Mouse (Mus musculus) ES-Bruce4 (cell line): ENCODE data around the gene 1700029F12Rik. TPM values are rescaled to one million over a fixed set of nuclear protein-coding genes. Genes with fewer than 3 reads are reported as not detected.
"Not testable (repeated sequence)": the region's sequence is repeated elsewhere in the genome, so short reads cannot be mapped to it uniquely, and the experiment has no call there.

Source experiments
- H3K27ac ChIP-seq: 2 replicates; pipeline ENCODE4 v1.5.1; 2012; ENCODE audit warnings: low read length, inconsistent platforms; ENCODE audit not compliant: insufficient read depth
- H3K27me3 ChIP-seq: 2 replicates; pipeline ENCODE4 v1.6.1; 2012; ENCODE audit warnings: mild to moderate bottlenecking, low read length, inconsistent platforms; ENCODE audit not compliant: control insufficient read depth, poor library complexity, insufficient read depth, severe bottlenecking
- H3K36me3 ChIP-seq: 2 replicates; pipeline ENCODE4 v1.6.1; 2012; ENCODE audit warnings: inconsistent platforms, mild to moderate bottlenecking, low read length, moderate library complexity; ENCODE audit not compliant: control insufficient read depth, poor library complexity, insufficient read depth, severe bottlenecking
- H3K4me1 ChIP-seq: one replicate; pipeline ENCODE4 v1.8.1; 2011; ENCODE audit warnings: low read length; ENCODE audit not compliant: control insufficient read depth, insufficient read depth
- H3K4me3 ChIP-seq: 2 replicates; pipeline ENCODE4 v1.5.1; 2011; ENCODE audit warnings: low read depth, mild to moderate bottlenecking, low read length
- H3K9ac ChIP-seq: 2 replicates; pipeline ENCODE4 v1.6.1; 2012; ENCODE audit warnings: low read depth, mild to moderate bottlenecking, inconsistent platforms; ENCODE audit not compliant: poor library complexity, severe bottlenecking
- H3K9me3 ChIP-seq: replicated peaks from 2 replicates; pipeline ENCODE4 v1.6.1; 2012; ENCODE audit warnings: mild to moderate bottlenecking, low read length, inconsistent platforms; ENCODE audit not compliant: control insufficient read depth, poor library complexity, insufficient read depth, severe bottlenecking
- CTCF ChIP-seq: IDR thresholded peaks from one replicate; pipeline ENCODE4 v1.8.1; 2011; ENCODE audit warnings: low read depth, low read length
- EP300 ChIP-seq: IDR thresholded peaks from 2 replicates; pipeline ENCODE4 v1.6.1; 2011; ENCODE audit warnings: low read depth, low read length; ENCODE audit not compliant: insufficient read depth
- POLR2A ChIP-seq: IDR thresholded peaks from one replicate; pipeline ENCODE4 v1.8.1; 2011; ENCODE audit warnings: low read length; ENCODE audit not compliant: insufficient read depth
- polyA plus RNA-seq: library from polyadenylated mRNA; stranded (reverse); fragments of >200 nt; gene quantifications from 2 replicates; pipeline ENCODE4 v1.2.4, GENCODE M21; 2011; ENCODE audit warnings: low read depth; ENCODE audit not compliant: missing spikeins, insufficient read depth, insufficient read length

Gene 1700029F12Rik
- polyA plus RNA-seq, 1 experiment: not detected

DNA sequence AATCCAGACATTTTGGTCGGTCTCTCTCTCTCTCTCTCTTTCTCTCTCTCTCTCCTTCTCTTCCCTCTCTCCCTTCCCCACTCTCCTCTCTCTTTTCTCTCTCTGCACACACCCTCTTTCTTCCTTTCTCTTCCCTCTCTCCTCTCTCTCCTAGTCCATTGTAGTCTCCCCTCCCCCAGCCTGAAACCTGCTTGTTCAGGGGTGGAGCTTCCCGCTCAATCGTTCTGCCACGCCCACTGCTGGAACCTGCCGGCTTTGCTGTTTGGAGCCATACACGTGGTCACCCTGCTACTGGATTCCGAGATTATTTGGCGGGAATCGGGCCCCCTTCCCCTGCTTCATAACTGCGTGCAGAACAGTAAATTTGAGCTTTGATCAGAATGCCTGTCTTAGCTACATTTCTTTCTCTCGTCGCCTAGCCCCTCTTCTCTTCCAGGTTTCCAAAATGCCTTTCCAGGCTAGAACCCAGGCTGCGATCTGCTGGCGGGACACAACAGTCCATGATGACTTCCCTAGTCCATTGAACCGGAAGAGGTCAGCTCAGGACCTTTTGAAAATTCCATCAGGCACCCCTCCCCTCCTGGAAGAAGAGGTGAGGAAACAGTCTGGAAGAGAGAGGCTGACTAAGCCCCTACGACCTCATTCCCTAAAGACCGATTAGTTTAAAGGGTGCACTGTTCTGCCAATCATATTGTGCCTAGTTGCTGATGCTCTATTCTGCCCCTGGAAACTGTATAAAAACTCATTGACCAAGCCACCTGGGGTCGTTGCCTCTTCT is 30.9 kb upstream of the 1700029F12Rik start:
- Histone ChIP-seq H3K4me3 (peak overlapping the region; percentile 63), H3K9ac (peak overlapping the region; percentile 77), H3K27ac (peak overlapping the region; percentile 82)
- 0 out of 2 replicates have a peak, but pooled peaks have one; percentile 52 for TF ChIP-seq EP300
- not testable (repeated sequence) for H3K4me1 ChIP-seq, H3K27me3 ChIP-seq, H3K36me3 ChIP-seq, H3K9me3 ChIP-seq

DNA sequence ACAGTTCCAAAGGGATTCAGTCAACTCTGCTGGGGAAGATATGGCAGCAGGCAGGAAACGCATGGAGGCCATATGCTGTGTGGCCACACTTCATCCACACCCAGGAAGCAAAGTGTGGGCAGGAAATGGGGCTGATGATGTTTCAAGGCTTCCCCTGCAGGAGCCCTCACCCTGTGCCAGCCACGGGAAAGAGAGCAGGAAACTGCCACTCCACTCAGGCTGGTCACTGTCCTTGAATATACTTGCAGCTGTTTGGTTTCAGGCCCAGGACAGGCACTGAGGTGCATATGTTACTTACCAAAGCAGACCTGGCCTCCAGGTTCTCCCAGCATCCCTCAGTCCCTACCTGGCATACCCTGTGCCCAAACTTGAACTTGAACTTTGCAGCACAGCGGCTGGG is 30.3 kb upstream of the 1700029F12Rik start:
- H3K27ac ChIP-seq: peak overlapping the region; percentile 82
- TF ChIP-seq CTCF (no peak), EP300 (no peak), POLR2A (no peak)
- H3K9ac ChIP-seq: peak overlapping the region; percentile 7
- peak overlapping the region; percentile 63 for H3K4me3 ChIP-seq
- H3K4me1 ChIP-seq: peaks cover 1% of the 10 kb centered on the region
- H3K27me3 ChIP-seq: no peaks in the 10 kb centered on the region
- H3K36me3 ChIP-seq: no peaks in the 10 kb centered on the region
- H3K9me3 ChIP-seq: no peaks in the 10 kb centered on the region

DNA sequence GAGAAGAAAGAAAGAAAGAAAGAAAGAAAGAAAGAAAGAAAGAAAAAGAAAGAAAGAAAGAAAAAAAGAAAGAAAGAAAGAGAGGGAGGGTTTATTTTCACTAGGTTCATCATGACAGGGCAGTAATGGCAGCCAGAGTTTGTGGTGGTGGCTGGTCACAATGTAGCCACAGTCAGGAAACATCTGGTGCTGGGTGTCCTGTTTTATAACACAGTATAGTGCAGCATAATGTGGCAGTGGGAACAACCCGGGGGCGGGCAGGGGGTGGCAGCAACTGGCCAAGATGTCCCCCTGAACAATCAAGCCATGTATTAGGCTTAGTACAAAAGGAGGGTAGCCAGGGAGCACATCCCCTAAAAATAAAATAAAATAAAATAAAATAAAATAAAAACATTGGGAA is 29.3 kb upstream of the 1700029F12Rik start:
- TF ChIP-seq POLR2A (no peak), EP300 (no peak), CTCF (no peak)
- peak overlapping the region; percentile 7; the same call in 1 of the 2 replicates for H3K9ac ChIP-seq
- H3K27ac ChIP-seq: no peak overlapping the region

DNA sequence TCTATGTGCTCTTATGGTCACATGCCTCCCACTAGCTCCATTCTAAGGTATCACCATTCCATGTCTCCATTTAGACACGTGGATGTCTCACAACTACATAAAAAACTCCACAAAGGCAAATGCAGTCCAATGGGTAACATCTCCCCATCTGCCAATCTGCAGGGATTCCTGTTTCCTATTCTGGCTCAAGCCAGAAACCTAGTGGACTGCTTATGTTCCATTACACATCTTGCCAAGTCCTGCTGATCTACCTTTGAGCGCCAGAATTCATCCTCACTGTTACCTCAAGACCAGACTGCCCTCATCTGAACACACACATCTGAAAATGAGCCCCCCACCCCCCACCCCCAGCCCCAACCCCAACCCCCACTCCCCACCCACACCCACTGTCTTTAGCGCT is 28.0 kb upstream of the 1700029F12Rik start:
- Histone ChIP-seq H3K27me3 (no peaks in the 10 kb centered on the region), H3K27ac (no peak overlapping the region), H3K4me3 (no peak overlapping the region), H3K36me3 (no peaks in the 10 kb centered on the region), H3K9me3 (no peaks in the 10 kb centered on the region), H3K4me1 (peaks cover 4% of the 10 kb centered on the region), H3K9ac (no peak overlapping the region)
- TF ChIP-seq POLR2A: no peak
- no peak for TF ChIP-seq EP300
- TF ChIP-seq CTCF: no peak

More for the DNA sequence above, 29.3 kb upstream of the 1700029F12Rik start:
- Histone ChIP-seq H3K4me1 (peaks cover 1% of the 10 kb centered on the region), H3K36me3 (no peaks in the 10 kb centered on the region), H3K4me3 (no peak overlapping the region), H3K9me3 (no peaks in the 10 kb centered on the region), H3K27me3 (no peaks in the 10 kb centered on the region)

DNA sequence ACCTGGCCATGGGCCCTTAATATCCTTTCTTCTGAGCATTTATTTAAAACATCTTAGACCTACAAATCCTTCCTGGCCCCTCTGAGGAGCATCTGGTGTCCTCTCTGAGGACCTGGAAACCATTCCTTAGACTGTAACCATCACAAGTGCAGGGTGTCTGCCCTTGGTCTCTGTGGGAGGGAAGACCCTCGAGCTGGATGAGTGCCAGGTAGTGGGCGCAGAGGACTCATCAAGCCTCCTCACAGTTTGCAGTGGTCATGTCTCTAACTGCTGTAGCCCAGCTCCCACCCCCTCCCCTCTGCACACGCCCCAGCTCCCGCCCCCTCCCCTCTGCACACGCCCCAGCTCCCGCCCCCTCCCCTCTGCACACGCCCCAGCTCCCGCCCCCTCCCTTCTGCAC is 26.2 kb upstream of the 1700029F12Rik start:
- Histone ChIP-seq H3K4me1 (peaks cover 3% of the 10 kb centered on the region), H3K4me3 (no peak overlapping the region), H3K27me3 (no peaks in the 10 kb centered on the region), H3K27ac (peak overlapping the region; percentile 21; the same call in 1 of the 2 replicates), H3K9me3 (no peaks in the 10 kb centered on the region), H3K36me3 (no peaks in the 10 kb centered on the region), H3K9ac (no peak overlapping the region)
- TF ChIP-seq EP300 (no peak), CTCF (no peak), POLR2A (no peak)

DNA sequence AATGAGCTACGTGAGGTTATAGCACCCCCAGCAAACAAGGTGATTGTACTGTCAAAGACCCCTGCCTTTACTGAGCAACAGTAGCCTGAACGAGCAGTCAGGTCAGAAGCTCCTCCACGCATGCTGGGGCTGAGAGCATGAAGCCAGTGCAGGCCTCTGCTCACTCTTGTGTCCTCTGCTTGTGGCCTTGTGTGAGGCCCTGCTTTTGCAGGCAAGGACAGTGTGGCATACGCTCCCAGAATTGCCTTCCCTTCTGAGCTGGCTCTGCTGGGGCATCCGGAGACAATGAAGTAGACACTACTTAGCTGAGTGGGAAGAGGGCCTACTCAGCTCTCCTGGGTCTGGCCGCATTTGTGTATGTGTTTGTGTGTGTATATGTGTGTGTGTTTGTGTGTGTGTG is 25.6 kb upstream of the 1700029F12Rik start:
- Histone ChIP-seq H3K9ac (no peak overlapping the region), H3K4me3 (no peak overlapping the region), H3K4me1 (peaks cover 3% of the 10 kb centered on the region), H3K27ac (no peak overlapping the region), H3K27me3 (no peaks in the 10 kb centered on the region), H3K9me3 (no peaks in the 10 kb centered on the region), H3K36me3 (no peaks in the 10 kb centered on the region)
- TF ChIP-seq POLR2A: no peak
- TF ChIP-seq CTCF: no peak
- no peak for TF ChIP-seq EP300
